Mouse (Mus musculus): ENCODE data around the gene Tekt1. TPM values are rescaled to one million over a fixed set of nuclear protein-coding genes. Genes with fewer than 3 reads are reported as not detected.

Tekt1 gene
- polyA plus RNA-seq, 1 experiment = 1.1 TPM

DNA sequence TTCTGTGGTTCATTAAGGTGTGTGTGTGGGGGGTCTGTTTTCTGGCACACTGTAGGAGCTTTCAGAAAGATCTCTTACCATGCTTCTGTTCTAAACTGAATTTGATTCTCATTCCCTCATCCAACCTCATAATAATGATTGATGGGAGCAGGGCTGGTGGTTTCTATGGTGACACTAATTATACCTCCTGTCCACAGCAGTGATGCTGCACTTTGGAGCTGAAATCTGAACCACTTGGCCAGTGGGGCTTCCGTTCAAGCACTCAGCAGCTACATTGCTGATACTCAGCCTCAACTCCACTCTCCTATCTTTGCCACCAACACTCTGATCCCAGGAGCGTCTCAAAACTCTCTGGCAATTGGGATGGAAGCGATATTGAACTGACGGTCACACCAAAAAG is 17.1 kb upstream of the Tekt1 start:
- no peaks in the 10 kb centered on the region for H3K27me3 ChIP-seq (ENCODE audit: control insufficient read depth, insufficient read depth, low read length)
- no peak for TF ChIP-seq CTCF (IDR thresholded peaks at IDR 0.05; ENCODE audit: borderline replicate concordance, insufficient read depth, low read depth, low read length)
- TF ChIP-seq POLR2A (IDR thresholded peaks at IDR 0.05; ENCODE audit: borderline replicate concordance, insufficient read depth, low read length) = no peak
- H3K4me3 ChIP-seq (replicated peaks; ENCODE audit: insufficient read depth, low read depth, low read length) = no peak overlapping the region
- no peak for DNase-seq
- 82% methylated on average over 4 of the region's 4 CpGs for WGBS
- H3K27ac ChIP-seq (ENCODE audit: insufficient read depth, low read length) = no peak overlapping the region
- no peaks in the 10 kb centered on the region for H3K4me1 ChIP-seq (ENCODE audit: control insufficient read depth, insufficient read depth, low read length)

DNA sequence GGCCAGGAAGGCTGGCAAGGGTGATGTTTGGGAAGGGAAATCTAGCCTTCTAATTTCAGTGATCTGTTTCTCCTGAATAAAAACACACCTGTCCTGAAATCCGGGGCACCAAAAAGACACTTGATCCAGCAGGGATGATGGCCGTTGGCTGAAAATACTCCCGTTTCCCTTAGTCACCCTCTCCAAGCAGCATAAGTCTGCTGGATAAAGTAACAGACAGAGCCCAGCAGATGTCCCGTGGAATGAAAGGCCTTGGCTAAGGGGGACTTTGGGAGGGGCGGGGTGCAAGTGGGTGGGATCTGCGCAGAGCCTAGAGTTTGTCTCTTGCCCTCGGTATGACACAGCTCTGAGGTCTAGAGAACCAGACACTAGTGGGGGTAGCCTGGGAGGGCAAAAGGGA is 16.0 kb upstream of the Tekt1 start:
- Histone ChIP-seq H3K27me3 (ENCODE audit: control insufficient read depth, insufficient read depth, low read length) (no peaks in the 10 kb centered on the region), H3K4me1 (ENCODE audit: control insufficient read depth, insufficient read depth, low read length) (no peaks in the 10 kb centered on the region), H3K4me3 (replicated peaks; ENCODE audit: insufficient read depth, low read depth, low read length) (no peak overlapping the region), H3K27ac (ENCODE audit: insufficient read depth, low read length) (no peak overlapping the region)
- no peak for TF ChIP-seq CTCF (IDR thresholded peaks at IDR 0.05; ENCODE audit: borderline replicate concordance, insufficient read depth, low read depth, low read length)
- no peak for TF ChIP-seq POLR2A (IDR thresholded peaks at IDR 0.05; ENCODE audit: borderline replicate concordance, insufficient read depth, low read length)
- no peak for DNase-seq
- 41% methylated on average over 7 of the region's 7 CpGs for WGBS

DNA sequence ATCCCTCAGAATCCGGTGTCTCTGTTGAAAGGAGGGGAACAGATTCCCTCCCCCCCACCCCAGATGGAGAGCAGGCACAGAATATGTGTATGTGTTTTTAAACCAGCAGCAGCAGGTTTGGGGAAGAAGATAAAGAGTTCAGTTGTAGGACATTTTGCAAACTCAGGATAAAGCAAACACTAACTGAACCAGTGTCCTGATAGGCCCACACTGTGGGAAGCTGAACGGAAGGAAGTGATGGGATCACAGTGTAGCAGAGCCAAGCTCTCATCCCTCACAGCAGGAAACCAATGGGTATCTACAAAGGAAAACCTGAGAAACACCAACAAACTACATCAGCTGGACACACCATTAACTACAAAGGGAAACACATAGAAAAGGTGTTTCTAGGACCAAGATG is 14.3 kb upstream of the Tekt1 start:
- no peaks in the 10 kb centered on the region for H3K4me1 ChIP-seq (ENCODE audit: control insufficient read depth, insufficient read depth, low read length)
- no peak overlapping the region for H3K27ac ChIP-seq (ENCODE audit: insufficient read depth, low read length)
- TF ChIP-seq POLR2A (IDR thresholded peaks at IDR 0.05; ENCODE audit: borderline replicate concordance, insufficient read depth, low read length) (no peak), CTCF (IDR thresholded peaks at IDR 0.05; ENCODE audit: borderline replicate concordance, insufficient read depth, low read depth, low read length) (no peak)
- 74% methylated on average over 2 of the region's 2 CpGs for WGBS
- H3K27me3 ChIP-seq (ENCODE audit: control insufficient read depth, insufficient read depth, low read length) = no peaks in the 10 kb centered on the region
- DNase-seq = no peak
- H3K4me3 ChIP-seq (replicated peaks; ENCODE audit: insufficient read depth, low read depth, low read length) = no peak overlapping the region

- H3K27me3 ChIP-seq (ENCODE audit: control insufficient read depth, insufficient read depth, low read length) = no peaks in the 10 kb centered on the region
- no peak for DNase-seq
- H3K4me3 ChIP-seq (replicated peaks; ENCODE audit: insufficient read depth, low read depth, low read length) = no peak overlapping the region
- TF ChIP-seq CTCF (IDR thresholded peaks at IDR 0.05; ENCODE audit: borderline replicate concordance, insufficient read depth, low read depth, low read length) = no peak
- no peak for TF ChIP-seq POLR2A (IDR thresholded peaks at IDR 0.05; ENCODE audit: borderline replicate concordance, insufficient read depth, low read length)
- WGBS = 11% methylated on average over 12 of the region's 12 CpGs
- H3K27ac ChIP-seq (ENCODE audit: insufficient read depth, low read length) = no peak overlapping the region
- no peaks in the 10 kb centered on the region for H3K4me1 ChIP-seq (ENCODE audit: control insufficient read depth, insufficient read depth, low read length)
These were observed 7.8 kb upstream of the Tekt1 start for GRCm38 (mm10) chr11:72369904-72370672.

GRCm38 (mm10) chr11:72367934-72368674 is 5.9 kb upstream of the Tekt1 start:
- DNase-seq = no peak
- TF ChIP-seq CTCF (IDR thresholded peaks at IDR 0.05; ENCODE audit: borderline replicate concordance, insufficient read depth, low read depth, low read length) = no peak
- TF ChIP-seq POLR2A (IDR thresholded peaks at IDR 0.05; ENCODE audit: borderline replicate concordance, insufficient read depth, low read length) = no peak
- H3K4me3 ChIP-seq (replicated peaks; ENCODE audit: insufficient read depth, low read depth, low read length) = no peak overlapping the region
- no peaks in the 10 kb centered on the region for H3K4me1 ChIP-seq (ENCODE audit: control insufficient read depth, insufficient read depth, low read length)
- no peak overlapping the region for H3K27ac ChIP-seq (ENCODE audit: insufficient read depth, low read length)
- 10% methylated on average over 11 of the region's 11 CpGs for WGBS
- no peaks in the 10 kb centered on the region for H3K27me3 ChIP-seq (ENCODE audit: control insufficient read depth, insufficient read depth, low read length)

DNA sequence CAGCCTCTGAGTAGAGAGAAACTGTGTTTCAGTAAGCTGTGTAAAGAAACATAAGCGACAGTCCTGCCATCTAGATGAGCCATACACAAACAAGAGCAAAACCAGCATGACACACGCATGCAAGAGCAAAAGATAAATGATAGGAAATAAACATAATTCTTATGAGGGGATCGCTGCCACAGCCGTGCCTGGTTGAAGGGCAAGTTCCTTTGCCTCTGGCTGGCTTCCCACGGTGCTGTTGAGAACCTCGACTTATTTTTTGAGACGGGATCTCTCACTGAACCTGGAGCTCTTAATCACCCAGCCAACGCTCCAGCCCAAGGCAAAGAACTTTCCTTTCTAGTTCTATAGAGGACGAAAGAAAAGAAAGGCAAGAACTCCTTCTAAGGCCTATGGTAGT is 3.9 kb upstream of the Tekt1 start:
- TF ChIP-seq CTCF (IDR thresholded peaks at IDR 0.05; ENCODE audit: borderline replicate concordance, insufficient read depth, low read depth, low read length) (no peak), POLR2A (IDR thresholded peaks at IDR 0.05; ENCODE audit: borderline replicate concordance, insufficient read depth, low read length) (no peak)
- no peak for DNase-seq
- H3K27me3 ChIP-seq (ENCODE audit: control insufficient read depth, insufficient read depth, low read length) = no peaks in the 10 kb centered on the region
- H3K27ac ChIP-seq (ENCODE audit: insufficient read depth, low read length) = no peak overlapping the region
- no peaks in the 10 kb centered on the region for H3K4me1 ChIP-seq (ENCODE audit: control insufficient read depth, insufficient read depth, low read length)
- H3K4me3 ChIP-seq (replicated peaks; ENCODE audit: insufficient read depth, low read depth, low read length) = no peak overlapping the region
- 88% methylated on average over 9 of the region's 9 CpGs for WGBS

DNA sequence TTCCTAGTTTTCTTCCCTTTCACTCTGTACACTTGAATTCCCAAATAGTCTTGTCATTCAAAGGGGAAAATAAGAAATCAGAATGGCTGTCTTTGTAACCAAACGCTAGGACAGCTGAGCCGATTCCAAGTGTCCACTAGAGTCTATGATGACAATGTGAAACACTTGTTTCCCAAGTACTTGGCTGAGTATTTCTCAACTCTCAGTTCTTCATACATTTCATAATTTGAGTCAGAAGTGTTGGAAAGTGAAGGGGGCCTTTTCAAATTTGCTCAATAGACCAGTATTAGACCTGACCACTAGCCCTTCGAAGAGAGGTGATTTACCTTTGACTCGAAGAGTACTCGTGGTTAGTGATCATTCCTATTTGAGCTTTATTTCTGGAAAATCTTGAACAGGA is 2.3 kb upstream of the Tekt1 start:
- 97% methylated on average over 5 of the region's 5 CpGs for WGBS

More for the DNA sequence above, 2.3 kb upstream of the Tekt1 start:
- no peaks in the 10 kb centered on the region for H3K4me1 ChIP-seq (ENCODE audit: control insufficient read depth, insufficient read depth, low read length)
- H3K27me3 ChIP-seq (ENCODE audit: control insufficient read depth, insufficient read depth, low read length) = no peaks in the 10 kb centered on the region
- H3K4me3 ChIP-seq (replicated peaks; ENCODE audit: insufficient read depth, low read depth, low read length) = no peak overlapping the region
- no peak for DNase-seq
- TF ChIP-seq CTCF (IDR thresholded peaks at IDR 0.05; ENCODE audit: borderline replicate concordance, insufficient read depth, low read depth, low read length) (no peak), POLR2A (IDR thresholded peaks at IDR 0.05; ENCODE audit: borderline replicate concordance, insufficient read depth, low read length) (no peak)
- H3K27ac ChIP-seq (ENCODE audit: insufficient read depth, low read length) = no peak overlapping the region
